Comparison of ENCODE assay signal across 10 mouse cellular contexts in the genomic region with DNA sequence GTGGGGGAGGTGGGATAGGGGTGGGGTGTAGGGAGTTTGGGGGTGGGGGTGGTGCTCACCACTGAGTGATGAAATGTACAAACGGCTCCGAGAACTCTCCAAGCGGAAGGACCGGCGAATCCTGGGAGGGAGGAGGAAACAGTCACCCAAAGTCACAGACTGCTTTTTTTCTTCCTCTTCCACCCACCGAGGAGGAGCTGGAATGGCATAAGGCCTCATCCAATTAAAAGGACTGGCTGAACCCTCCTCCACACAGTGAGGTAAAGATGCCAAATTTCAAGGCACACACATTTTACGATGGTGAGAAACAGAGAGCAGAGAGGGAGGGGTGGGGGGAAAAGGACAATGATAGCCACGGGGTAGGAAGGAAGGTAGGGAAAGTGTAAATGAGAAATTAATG. TPM values are rescaled to one million over a fixed set of nuclear protein-coding genes. Genes with fewer than 3 reads are reported as not detected.
DNase-seq lines count a peak whose midpoint lies in the region; ATAC-seq lines count a peak whose summit lies in the region.
"Had no signal": no experiment of that assay in that cellular context is flagged by ENCODE, and none has a peak within 500 bp of the region (broad histone marks: within the 10 kb centered on the region; RNA-seq: fewer than 3 reads in every experiment).

No protein-coding gene starts in this region.

- H3K36me3 ChIP-seq in kidney, embryonic 14.5 days (ENCODE audit: control insufficient read depth, insufficient read depth, low read length) = peaks cover 3% of the 10 kb centered on the region; the same call in 1 of the 2 replicates
- peaks cover 3% of the 10 kb centered on the region; the same call in 1 of the 2 replicates for H3K36me3 ChIP-seq in hindbrain, embryonic 16.5 days (ENCODE audit: control insufficient read depth, insufficient read depth, low read length)

- H3K9me3 ChIP-seq in kidney, embryonic 14.5 days (ENCODE audit: control insufficient read depth, low read length) = no peaks in the 10 kb centered on the region; the same call in 1 of the 2 replicates
- no peaks in the 10 kb centered on the region for H3K9me3 ChIP-seq in hindbrain, embryonic 16.5 days (ENCODE audit: control insufficient read depth, low read length)

- DNase-seq in adrenal gland, postnatal 10 days = peak; percentile 21
- DNase-seq in adrenal gland, postnatal 14 days = no peak
- no peak for DNase-seq in kidney, postnatal 25 days
- DNase-seq in Muller cell, postnatal 12 days (ENCODE audit: inconsistent ontology term) = peak; percentile 60
- no peak for DNase-seq in ovary, postnatal 36 days (ENCODE audit: low spot score)
- DNase-seq in frontal cortex, postnatal 14 days (ENCODE audit: low spot score in 2 of 2) = no peak

- H3K27me3 ChIP-seq in kidney, embryonic 14.5 days (ENCODE audit: control insufficient read depth, insufficient read depth, low read length) = no peaks in the 10 kb centered on the region
- H3K27me3 ChIP-seq in hindbrain, embryonic 16.5 days (replicated peaks; ENCODE audit: control insufficient read depth, insufficient read depth, low read length) = no peaks in the 10 kb centered on the region

- WGBS in kidney, embryonic 14.5 days = 5% methylated on average over 8 of the region's 8 CpGs
- WGBS in hindbrain, embryonic 16.5 days = 11% methylated on average over 8 of the region's 8 CpGs

- H3K4me2 ChIP-seq in kidney, embryonic 14.5 days (replicated peaks; ENCODE audit: low read depth, low read length) = peak overlapping the region; percentile 36
- peak overlapping the region; percentile 25 for H3K4me2 ChIP-seq in hindbrain, embryonic 16.5 days (ENCODE audit: low read length)

- H3K4me1 ChIP-seq in kidney, embryonic 14.5 days (ENCODE audit: control insufficient read depth, insufficient read depth, low read length) = peaks cover 28% of the 10 kb centered on the region
- H3K4me1 ChIP-seq in hindbrain, embryonic 16.5 days (ENCODE audit: control insufficient read depth, insufficient read depth, low read depth, low read length) = peaks cover 15% of the 10 kb centered on the region

- ATAC-seq in kidney, embryonic 14.5 days (ENCODE audit: low FRiP score, low TSS enrichment) = no peak
- no peak for ATAC-seq in hindbrain, embryonic 16.5 days

- no peak overlapping the region for H3K9ac ChIP-seq in kidney, embryonic 14.5 days (ENCODE audit: low read depth, low read length)
- H3K9ac ChIP-seq in hindbrain, embryonic 16.5 days (ENCODE audit: low read depth, low read length) = no peak overlapping the region; the same call in 1 of the 2 replicates

- H3K4me3 ChIP-seq in kidney, embryonic 14.5 days (ENCODE audit: low read length) = no peak overlapping the region
- no peak overlapping the region for H3K4me3 ChIP-seq in hindbrain, embryonic 16.5 days (ENCODE audit: low read length)

- H3K27ac ChIP-seq in kidney, embryonic 14.5 days (ENCODE audit: low read depth, low read length) = peak overlapping the region; percentile 9; the same call in 1 of the 2 replicates
- H3K27ac ChIP-seq in hindbrain, embryonic 16.5 days (ENCODE audit: low read depth, low read length) = no peak overlapping the region; the same call in 1 of the 2 replicates
- H3K27ac ChIP-seq: macrophage had no signal

RNA-seq across cellular contexts. Expression of gene Skor1, which starts 48.5 kb away (rescaled TPM):
- under 1 TPM; 0.09 to 0.18 TPM for total RNA-seq in adrenal gland, postnatal 10 days (2021)
- total RNA-seq in adrenal gland, postnatal 14 days (2021) = not detected in 2 replicates
- polyA plus RNA-seq in kidney, embryonic 14.5 days (2014; fragmentation: Nextera tagmentation; extraction: Ambion mirVana) = not detected in 2 replicates
- polyA plus RNA-seq in hindbrain, embryonic 16.5 days (2015; fragmentation: Nextera tagmentation; extraction: Ambion mirVana) = 10.8 and 11.8 TPM in 2 replicates
- total RNA-seq: hematopoietic stem cell, adult 5-6 weeks had no signal

Comparison
In these comparisons a context has a peak if more than half of its experiments do, and no peak if none do; other contexts are left out.
1. DNase-seq: peak in adrenal gland, postnatal 10 days (single experiment) and Muller cell, postnatal 12 days (single experiment); none in adrenal gland, postnatal 14 days (single experiment), kidney, postnatal 25 days (0 of 2), ovary, postnatal 36 days (single experiment) and frontal cortex, postnatal 14 days (0 of 2).